Mouse (Mus musculus) midbrain, embryonic 14.5 days (tissue): ENCODE data around the gene Srarp. TPM values are rescaled to one million over a fixed set of nuclear protein-coding genes. Genes with fewer than 3 reads are reported as not detected.

Experiments
- polyA plus RNA-seq: library from polyadenylated mRNA; unstranded; fragments of >200 nt; fragmentation: Nextera tagmentation; extraction: Ambion mirVana; gene quantifications from 2 replicates; pipeline ENCODE4 v1.2.1, GENCODE M21; 2014

Gene Srarp
- polyA plus RNA-seq, 1 experiment from 2014 or later, result 0.24 TPM

Other genes with a start within 250 kb of the Srarp start
- 5.7 and 7.8 TPM in 2 replicates for gene Rsg1, start 222.1 kb downstream of the Srarp start, polyA plus RNA-seq
- 0.84 and 0.89 TPM in 2 replicates for gene Arhgef19, start 196.6 kb downstream of the Srarp start, polyA plus RNA-seq
- gene Epha2, start 134.9 kb downstream of the Srarp start, polyA plus RNA-seq, result 1.2 and 1.7 TPM in 2 replicates
- gene Fam131c, start 67.9 kb downstream of the Srarp start, polyA plus RNA-seq, result 26.7 and 37.2 TPM in 2 replicates
- 0.11 TPM in 1 of 2 replicates, not detected in the other for gene Clcnka, start 37.4 kb downstream of the Srarp start, polyA plus RNA-seq
- not detected in 2 replicates for gene Clcnkb, start 20.1 kb downstream of the Srarp start, polyA plus RNA-seq
- gene Hspb7, start 15.3 kb downstream of the Srarp start, polyA plus RNA-seq, result not detected in 2 replicates
- 42.0 and 49.2 TPM in 2 replicates for gene Zbtb17, start 8.5 kb upstream of the Srarp start, polyA plus RNA-seq
- gene Spen, start 102.5 kb upstream of the Srarp start, polyA plus RNA-seq, result 17.3 and 23.9 TPM in 2 replicates
- 32.6 and 34.2 TPM in 2 replicates for gene Fblim1, start 170.0 kb upstream of the Srarp start, polyA plus RNA-seq
- gene Tmem82, start 182.5 kb upstream of the Srarp start, polyA plus RNA-seq, result 0.08 and 0.16 TPM in 2 replicates
- 0.11 TPM in 1 of 2 replicates, not detected in the other for gene Slc25a34, start 187.7 kb upstream of the Srarp start, polyA plus RNA-seq
- 5.1 and 8.4 TPM in 2 replicates for gene Plekhm2, start 228.8 kb upstream of the Srarp start, polyA plus RNA-seq
- gene Rsc1a1, start 249.5 kb upstream of the Srarp start, polyA plus RNA-seq, result not detected in 2 replicates